Mouse (Mus musculus) kidney, postnatal 14 days (tissue): ENCODE data around the gene Ptprg.

Experiments used
- DNase-seq: peaks from one replicate; pipeline ENCODE4 v3.0.0; 2022; ENCODE audit warnings: mixed read lengths

The Ptprg gene

GRCm38 (mm10) chr14:12162331-12162854 is 609.1 kb downstream of the Ptprg start:
- DNase-seq: peak; percentile 14

- DNase-seq: peak; percentile 21
Measured at GRCm38 (mm10) chr14:12163196-12163595, 609.9 kb downstream of the Ptprg start.

- DNase-seq: no peak
Measured at GRCm38 (mm10) chr14:12167215-12167614, 613.9 kb downstream of the Ptprg start.

GRCm38 (mm10) chr14:12167651-12168050 is 614.3 kb downstream of the Ptprg start:
- no peak for DNase-seq

- DNase-seq: no peak
Measured at GRCm38 (mm10) chr14:12177436-12177835, 624.1 kb downstream of the Ptprg start.

- no peak for DNase-seq
Measured at GRCm38 (mm10) chr14:12178645-12179044, 625.3 kb downstream of the Ptprg start.

- DNase-seq: no peak
Measured at GRCm38 (mm10) chr14:12180116-12180515, 626.8 kb downstream of the Ptprg start.

- no peak for DNase-seq
Measured at GRCm38 (mm10) chr14:12185040-12185439, 631.7 kb downstream of the Ptprg start.

- peak; percentile 7 for DNase-seq
Measured at GRCm38 (mm10) chr14:12188352-12188751, 635.0 kb downstream of the Ptprg start.

GRCm38 (mm10) chr14:12189266-12189665 is 635.9 kb downstream of the Ptprg start:
- DNase-seq: no peak

- peak; percentile 27 for DNase-seq
Measured at GRCm38 (mm10) chr14:12189717-12190600, 636.6 kb downstream of the Ptprg start.

- no peak for DNase-seq
Measured at GRCm38 (mm10) chr14:12191076-12191475, 637.7 kb downstream of the Ptprg start.

GRCm38 (mm10) chr14:12198735-12199134 is 645.4 kb downstream of the Ptprg start:
- peak; percentile 26 for DNase-seq

- DNase-seq: peak; percentile 28
Measured at GRCm38 (mm10) chr14:12199956-12200950, 646.9 kb downstream of the Ptprg start.

- no peak for DNase-seq
Measured at GRCm38 (mm10) chr14:12202214-12202613, 648.9 kb downstream of the Ptprg start.

- no peak for DNase-seq
Measured at GRCm38 (mm10) chr14:12203081-12203480, 649.7 kb downstream of the Ptprg start.

- no peak for DNase-seq
Measured at GRCm38 (mm10) chr14:12206138-12206537, 652.8 kb downstream of the Ptprg start.

GRCm38 (mm10) chr14:12208554-12208953 is 655.2 kb downstream of the Ptprg start:
- peak; percentile 46 for DNase-seq

- DNase-seq: no peak
Measured at GRCm38 (mm10) chr14:12218544-12219150, 665.3 kb downstream of the Ptprg start.

GRCm38 (mm10) chr14:12219877-12220276 is 666.5 kb downstream of the Ptprg start:
- DNase-seq: no peak

GRCm38 (mm10) chr14:12220540-12220939 is 667.2 kb downstream of the Ptprg start:
- no peak for DNase-seq

GRCm38 (mm10) chr14:12221571-12221970 is 668.2 kb downstream of the Ptprg start:
- DNase-seq: no peak

GRCm38 (mm10) chr14:12243726-12244125 is 690.4 kb downstream of the Ptprg start:
- no peak for DNase-seq
